Mouse (Mus musculus): ENCODE results near the gene Prss12. TPM values are rescaled to one million over a fixed set of nuclear protein-coding genes. Genes with fewer than 3 reads are reported as not detected.

Prss12 gene
- under 1 TPM; 0.54 to 0.58 TPM for total RNA-seq (2021)

GRCm38 (mm10) chr3:123446708-123447537 is at the start of gene Prss12:
Prss12 (plus strand) TSS chr3:123446913.
- peak; percentile 11 to 36 for DNase-seq
- intact Hi-C loops (cut with DNase I) = no loop called here

DNA sequence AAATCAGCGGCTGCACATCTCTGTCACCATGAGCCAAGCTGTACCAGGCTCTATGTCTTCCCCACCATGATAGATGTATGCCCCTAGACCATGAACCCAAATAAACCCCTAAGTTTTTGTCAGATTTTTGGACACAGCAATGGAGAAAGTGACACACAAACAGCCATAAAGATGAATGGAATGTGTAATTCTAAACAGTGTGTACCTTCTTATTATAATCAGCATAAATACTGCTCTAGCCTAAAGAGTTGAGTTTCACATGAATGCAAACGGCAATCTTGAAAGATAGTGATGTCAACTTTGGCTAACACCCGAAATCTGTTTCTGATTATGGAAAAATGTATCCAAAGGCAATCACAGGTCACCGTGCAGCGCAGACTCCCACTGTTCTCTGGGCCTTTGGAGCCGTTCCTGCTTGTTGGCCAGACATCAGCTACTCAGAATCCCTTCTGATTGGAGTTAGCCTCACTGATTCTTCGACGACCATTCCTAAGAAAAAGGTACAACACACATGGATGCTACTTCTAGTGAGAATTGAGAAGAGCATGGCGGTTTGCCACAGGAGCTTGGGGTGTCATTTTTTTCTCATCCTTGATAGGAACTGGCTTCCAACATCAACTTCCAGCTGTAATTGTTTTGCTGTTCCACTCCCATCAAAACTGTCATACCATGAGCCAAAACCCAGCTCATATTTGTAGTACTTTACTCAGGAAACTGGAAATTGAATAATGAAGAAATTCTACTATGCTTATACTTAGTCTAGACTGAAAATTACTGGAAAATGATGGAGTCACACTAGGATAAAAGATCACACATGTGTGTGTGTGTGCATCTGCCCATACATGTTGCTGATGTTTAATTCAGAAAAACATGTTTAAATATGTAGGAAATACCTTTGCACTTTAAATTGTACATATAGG is 48.9 kb upstream of the Prss12 start:
- no peak for DNase-seq
- intact Hi-C loops (cut with DNase I) = no loop called here

- DNase-seq = no peak
- intact Hi-C loops (cut with DNase I) = no loop called here
Measured at GRCm38 (mm10) chr3:123404945-123405344, 41.8 kb upstream of the Prss12 start.

GRCm38 (mm10) chr3:123411821-123412578 is 34.7 kb upstream of the Prss12 start:
- intact Hi-C loops (cut with DNase I) = no loop called here
- DNase-seq = no peak

DNA sequence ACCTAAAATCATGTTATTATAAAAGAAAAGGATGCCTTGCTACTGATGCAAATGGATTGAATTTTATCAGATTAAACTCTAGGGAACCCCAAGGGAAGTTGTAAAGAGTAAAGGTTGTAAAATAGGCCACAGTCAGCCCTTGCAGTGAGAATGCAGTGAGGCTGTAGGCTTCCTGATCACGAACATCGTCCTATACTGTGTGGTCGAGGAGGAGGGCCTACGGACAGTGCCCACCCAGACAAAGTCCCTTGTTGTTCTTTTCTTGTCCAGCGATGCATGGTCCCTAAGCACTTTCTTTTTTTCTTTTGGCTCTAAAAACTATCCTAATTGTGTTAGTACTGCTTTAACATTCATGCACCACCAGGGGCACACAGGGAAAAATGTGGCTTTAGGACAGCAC is 33.5 kb upstream of the Prss12 start:
- no peak for DNase-seq
- intact Hi-C loops (cut with DNase I) = no loop called here

DNA sequence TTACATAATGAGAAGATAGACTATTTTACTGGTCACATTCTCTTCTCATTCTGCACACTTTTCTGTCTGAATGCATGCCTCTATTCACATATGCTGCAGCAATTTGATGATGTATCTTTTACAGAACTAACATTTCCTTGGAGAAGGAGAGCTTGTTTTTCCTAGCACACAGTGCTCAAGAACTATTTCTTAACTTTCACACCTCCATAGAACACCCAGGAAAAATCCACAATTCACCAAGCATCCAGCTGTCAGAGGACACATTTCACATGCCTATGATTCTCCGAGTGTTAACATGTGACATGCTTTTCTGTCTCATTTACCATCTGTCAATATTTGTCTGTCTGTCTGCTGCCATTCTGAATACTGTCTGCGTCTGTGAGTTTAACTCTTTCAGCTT is 21.1 kb upstream of the Prss12 start:
- DNase-seq = no peak
- intact Hi-C loops (cut with DNase I) = no loop called here

GRCm38 (mm10) chr3:123428005-123428404 is 18.7 kb upstream of the Prss12 start:
- intact Hi-C loops (cut with DNase I) = no loop called here

GRCm38 (mm10) chr3:123429597-123430458 is 16.9 kb upstream of the Prss12 start:
- intact Hi-C loops (cut with DNase I) = no loop called here
- DNase-seq = no peak

More at GRCm38 (mm10) chr3:123428005-123428404, 18.7 kb upstream of the Prss12 start:
- DNase-seq = no peak

DNA sequence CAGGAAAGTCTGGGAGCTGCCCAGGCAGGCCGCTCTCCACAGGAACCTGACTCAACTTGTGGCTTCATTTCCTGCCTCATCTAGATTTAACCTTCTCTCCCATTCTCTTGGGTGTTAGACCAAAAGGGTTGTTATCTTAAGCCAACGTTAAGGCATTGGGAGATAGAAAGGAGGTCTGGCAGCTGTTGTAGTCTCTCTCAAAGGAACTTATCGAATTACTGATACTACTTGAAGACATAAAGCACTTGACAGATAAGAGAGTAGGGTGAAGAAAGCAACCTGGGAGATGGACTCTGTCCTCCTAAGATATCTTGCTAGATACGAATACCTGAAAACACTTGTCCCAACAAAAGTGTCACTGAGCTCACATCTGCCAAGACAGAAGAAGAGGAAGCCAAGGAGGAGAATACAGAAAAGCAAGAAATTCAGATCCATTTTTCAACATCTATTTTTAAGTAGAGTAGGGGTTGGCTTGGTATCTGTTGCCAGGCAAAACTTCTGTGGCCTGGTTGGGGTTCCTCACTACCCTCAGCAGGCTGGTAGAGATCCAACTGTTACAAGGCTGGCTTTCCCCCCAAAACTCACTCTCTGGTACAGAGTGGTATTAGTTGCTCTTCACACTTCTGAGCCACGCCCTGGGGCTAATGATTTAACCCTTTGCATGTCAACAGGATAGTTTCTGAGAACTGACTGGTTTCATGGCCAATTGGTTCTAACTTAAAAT is 14.6 kb upstream of the Prss12 start:
- no peak for DNase-seq
- intact Hi-C loops (cut with DNase I) = no loop called here

DNA sequence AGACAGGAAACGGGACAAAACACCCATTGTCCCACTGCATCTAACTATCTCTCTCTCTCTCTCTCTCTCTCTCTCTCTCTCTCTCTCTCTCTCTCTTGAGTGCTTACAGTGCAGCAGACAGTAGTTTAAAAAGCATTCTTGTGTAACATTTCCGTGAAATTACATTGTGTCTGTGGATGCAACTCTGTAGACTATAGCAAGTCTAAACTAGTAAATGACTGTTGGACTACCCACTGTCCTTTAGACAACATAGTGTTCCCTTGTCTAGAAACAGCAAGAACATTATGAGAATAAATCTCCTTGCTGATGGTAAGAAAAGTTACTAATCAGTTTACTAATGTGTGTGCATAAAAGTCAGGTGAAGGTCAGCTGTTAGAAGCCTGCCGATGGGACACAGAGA is 13.4 kb upstream of the Prss12 start:
- intact Hi-C loops (cut with DNase I) = no loop called here

DNA sequence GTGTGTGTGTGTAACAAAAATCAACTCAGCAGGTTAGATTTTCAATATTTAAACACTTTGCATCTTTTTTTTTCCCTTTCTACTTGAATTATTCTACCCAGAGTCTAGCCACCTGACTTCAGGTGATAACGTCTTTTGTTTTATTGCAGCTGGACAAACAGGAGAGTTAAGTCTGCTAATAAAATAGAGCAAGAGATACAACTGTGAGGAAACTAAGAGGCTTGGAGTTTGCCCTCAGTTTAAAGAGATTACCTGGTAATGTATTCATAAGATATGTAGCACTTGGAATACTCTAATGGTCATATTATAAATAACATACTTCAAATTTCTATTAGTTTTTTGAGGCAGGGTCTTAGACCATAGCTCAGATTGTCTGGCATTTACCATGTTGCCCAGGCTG is 9.1 kb upstream of the Prss12 start:
- DNase-seq = no peak
- intact Hi-C loops (cut with DNase I) = no loop called here

More for the DNA sequence above, 13.4 kb upstream of the Prss12 start:
- DNase-seq = no peak

DNA sequence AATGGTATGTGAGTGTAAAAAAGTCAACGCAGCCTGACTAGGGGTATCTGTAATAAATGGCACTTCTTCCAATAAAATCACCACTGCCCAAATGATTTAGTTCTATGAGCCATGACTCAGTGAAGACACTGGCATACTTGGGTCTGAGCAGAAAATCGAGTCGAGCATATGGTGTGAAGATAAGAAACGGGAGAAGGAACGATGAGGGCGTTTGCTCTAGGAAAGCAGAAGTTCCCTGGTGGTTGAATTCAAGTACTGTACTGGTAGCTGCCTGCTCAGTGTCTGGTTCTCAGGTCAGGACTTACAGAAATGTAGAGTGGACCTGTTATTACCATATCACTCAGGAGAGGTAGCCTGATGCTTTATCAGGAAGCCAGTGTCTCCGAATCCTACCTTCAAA is 6.2 kb upstream of the Prss12 start:
- no peak for DNase-seq
- intact Hi-C loops (cut with DNase I) = no loop called here

DNA sequence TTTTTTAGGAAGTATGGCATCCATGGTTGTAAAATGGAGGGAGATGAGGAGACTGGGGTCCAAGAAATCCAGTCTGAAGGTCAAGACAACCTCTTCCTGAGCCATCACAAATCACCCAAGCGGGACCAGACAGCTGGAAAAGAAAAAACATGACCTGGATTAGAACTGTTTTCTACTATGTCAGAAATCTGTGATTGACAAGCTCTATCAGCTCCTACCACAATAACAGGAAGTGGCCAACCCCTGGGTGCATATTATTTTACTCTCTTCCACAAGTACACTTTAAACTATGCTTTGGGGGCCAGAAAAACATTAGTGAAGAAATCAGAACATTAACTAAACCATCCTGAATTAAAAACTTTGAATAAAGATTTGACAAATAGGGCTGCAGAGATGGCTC is 2.2 kb upstream of the Prss12 start:
- intact Hi-C loops (cut with DNase I) = no loop called here
- no peak for DNase-seq

GRCm38 (mm10) chr3:123447538-123448059 is 886 bp downstream of the Prss12 start:
- DNase-seq = no peak
- intact Hi-C loops (cut with DNase I) = no loop called here

- intact Hi-C loops (cut with DNase I) = no loop called here
- no peak for DNase-seq
Measured at GRCm38 (mm10) chr3:123448096-123448495, 1.4 kb downstream of the Prss12 start.

DNA sequence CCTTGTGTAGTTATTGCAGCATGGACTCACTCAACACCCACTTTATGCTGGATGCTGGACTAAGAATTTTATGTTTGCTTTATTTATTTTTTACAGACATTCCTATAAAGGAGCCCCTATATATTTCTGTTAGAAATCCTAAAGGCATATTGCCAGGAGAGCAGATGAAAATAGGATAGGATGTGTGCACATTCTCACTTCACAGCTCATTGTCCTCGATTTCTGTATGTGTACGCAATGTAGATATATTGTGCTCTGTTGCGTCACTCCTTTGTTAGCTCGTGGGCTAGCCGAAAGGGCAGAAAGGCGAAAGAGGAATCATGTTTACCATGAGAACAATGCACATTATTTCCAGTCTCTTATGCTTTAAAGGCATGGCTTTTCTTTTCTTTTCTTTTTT is 3.4 kb downstream of the Prss12 start:
- intact Hi-C loops (cut with DNase I) = no loop called here
- DNase-seq = no peak

DNA sequence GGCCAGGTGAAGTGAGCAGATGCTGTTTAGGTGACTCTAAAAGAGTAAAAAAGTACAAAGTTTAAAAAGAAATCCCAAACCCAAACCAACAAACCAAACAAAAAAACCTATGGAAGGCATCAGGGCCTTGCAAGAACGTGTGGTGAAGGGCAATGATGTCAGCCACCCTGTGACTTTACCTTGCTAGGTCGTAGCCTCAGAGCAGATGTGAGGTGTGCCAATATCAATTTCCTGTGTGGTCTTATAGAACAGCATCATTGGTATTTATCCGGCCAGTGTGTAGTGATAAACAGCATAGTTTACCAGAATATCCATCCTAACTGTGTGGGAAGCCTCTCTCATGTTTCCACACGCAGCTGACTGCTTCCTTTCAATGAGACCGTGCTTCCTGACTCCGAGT is 6.2 kb downstream of the Prss12 start:
- DNase-seq = no peak

GRCm38 (mm10) chr3:123459492-123459891 is 12.8 kb downstream of the Prss12 start:
- DNase-seq = no peak
- intact Hi-C loops (cut with DNase I) = no loop called here

More for the DNA sequence above, 6.2 kb downstream of the Prss12 start:
- intact Hi-C loops (cut with DNase I) = no loop called here

DNA sequence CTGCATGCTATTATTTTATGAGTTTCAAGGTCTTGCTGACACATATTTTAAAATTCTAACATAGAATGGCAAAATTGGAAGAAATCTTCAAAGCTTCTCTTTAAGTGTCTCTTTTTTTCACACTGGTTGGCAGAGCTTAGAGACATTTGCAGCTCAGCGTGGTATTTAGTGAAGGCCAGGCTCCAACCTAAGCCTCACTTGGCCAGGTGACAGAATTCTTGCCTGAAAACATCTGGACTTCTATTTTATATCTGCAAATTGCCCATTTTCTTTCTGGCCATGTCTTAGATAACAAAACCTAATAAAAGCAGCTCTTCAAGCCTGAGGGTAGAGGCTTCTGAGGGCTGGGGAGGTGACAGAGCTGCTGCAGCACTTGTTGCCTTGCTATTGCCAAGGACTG is 13.7 kb downstream of the Prss12 start:
- intact Hi-C loops (cut with DNase I) = no loop called here
- DNase-seq = no peak

Measured in heart, postnatal 36 days (tissue).